Mouse (Mus musculus): ENCODE data around the gene BC051142. TPM values are rescaled to one million over a fixed set of nuclear protein-coding genes. Genes with fewer than 3 reads are reported as not detected.

The BC051142 gene
- polyA plus RNA-seq, 1 experiment from 2014 or later = not detected

- H3K9ac ChIP-seq (ENCODE audit: low read length) = no peak overlapping the region
- H3K27me3 ChIP-seq (ENCODE audit: control insufficient read depth, insufficient read depth, low read length) = no peaks in the 10 kb centered on the region
- no peak overlapping the region for H3K4me2 ChIP-seq (ENCODE audit: low read depth, low read length)
- no peaks in the 10 kb centered on the region for H3K9me3 ChIP-seq (replicated peaks; ENCODE audit: control insufficient read depth, low read length)
- H3K27ac ChIP-seq (ENCODE audit: low read length) = no peak overlapping the region
- no peaks in the 10 kb centered on the region for H3K4me1 ChIP-seq (ENCODE audit: control insufficient read depth, insufficient read depth, low read length)
- no peak for ATAC-seq (replicated peaks; ENCODE audit: extremely low read depth, insufficient read depth, low FRiP score)
- H3K36me3 ChIP-seq (ENCODE audit: control insufficient read depth, insufficient read depth) = no peaks in the 10 kb centered on the region
- H3K4me3 ChIP-seq (ENCODE audit: low read length) = no peak overlapping the region
These were observed 109.0 kb downstream of the BC051142 start for GRCm38 (mm10) chr17:34507591-34507990.

Other genes starting within 250 kb of the BC051142 start
- 2.3 and 4.0 TPM in 2 replicates for gene H2-DMb1, start 245.7 kb upstream of the BC051142 start, polyA plus RNA-seq (2015; fragmentation: Nextera tagmentation; extraction: Ambion mirVana)
- gene Tap1, start 211.3 kb upstream of the BC051142 start, polyA plus RNA-seq (2015; fragmentation: Nextera tagmentation; extraction: Ambion mirVana) = 5.7 and 11.1 TPM in 2 replicates
- gene Psmb9, start 211.1 kb upstream of the BC051142 start, polyA plus RNA-seq (2015; fragmentation: Nextera tagmentation; extraction: Ambion mirVana) = 15.0 and 32.2 TPM in 2 replicates
- 31.8 and 87.6 TPM in 2 replicates for gene Psmb8, start 201.1 kb upstream of the BC051142 start, polyA plus RNA-seq (2015; fragmentation: Nextera tagmentation; extraction: Ambion mirVana)
- gene Tap2, start 195.3 kb upstream of the BC051142 start, polyA plus RNA-seq (2015; fragmentation: Nextera tagmentation; extraction: Ambion mirVana) = 10.9 and 21.4 TPM in 2 replicates
- 0.17 and 0.24 TPM in 2 replicates for gene H2-Ob, start 159.9 kb upstream of the BC051142 start, polyA plus RNA-seq (2015; fragmentation: Nextera tagmentation; extraction: Ambion mirVana)
- 79.1 and 172 TPM in 2 replicates for gene H2-Ab1, start 141.1 kb upstream of the BC051142 start, polyA plus RNA-seq (2015; fragmentation: Nextera tagmentation; extraction: Ambion mirVana)
- gene H2-Aa, start 111.0 kb upstream of the BC051142 start, polyA plus RNA-seq (2015; fragmentation: Nextera tagmentation; extraction: Ambion mirVana) = 35.2 and 72.7 TPM in 2 replicates
- 20.8 and 54.0 TPM in 2 replicates for gene H2-Eb1, start 93.0 kb upstream of the BC051142 start, polyA plus RNA-seq (2015; fragmentation: Nextera tagmentation; extraction: Ambion mirVana)
- gene H2-Eb2, start 73.2 kb upstream of the BC051142 start, polyA plus RNA-seq (2015; fragmentation: Nextera tagmentation; extraction: Ambion mirVana) = 0.11 and 0.42 TPM in 2 replicates
- gene Btnl2, start 44.0 kb upstream of the BC051142 start, polyA plus RNA-seq (2015; fragmentation: Nextera tagmentation; extraction: Ambion mirVana) = 0.09 TPM in 1 of 2 replicates, not detected in the other
- 0.18 TPM in 1 of 2 replicates, not detected in the other for gene Btnl1, start 21.7 kb upstream of the BC051142 start, polyA plus RNA-seq (2015; fragmentation: Nextera tagmentation; extraction: Ambion mirVana)
- gene Btnl4, start 78.5 kb downstream of the BC051142 start, polyA plus RNA-seq (2015; fragmentation: Nextera tagmentation; extraction: Ambion mirVana) = 0.08 TPM in 1 of 2 replicates, not detected in the other
- 0.26 TPM in 1 of 2 replicates, not detected in the other for gene Btnl6, start 118.5 kb downstream of the BC051142 start, polyA plus RNA-seq (2015; fragmentation: Nextera tagmentation; extraction: Ambion mirVana)
- 4.8 and 9.0 TPM in 2 replicates for gene Notch4, start 165.4 kb downstream of the BC051142 start, polyA plus RNA-seq (2015; fragmentation: Nextera tagmentation; extraction: Ambion mirVana)
- 11.3 and 18.5 TPM in 2 replicates for gene Gpsm3, start 191.0 kb downstream of the BC051142 start, polyA plus RNA-seq (2015; fragmentation: Nextera tagmentation; extraction: Ambion mirVana)
- 4.8 and 5.4 TPM in 2 replicates for gene Pbx2, start 192.4 kb downstream of the BC051142 start, polyA plus RNA-seq (2015; fragmentation: Nextera tagmentation; extraction: Ambion mirVana)
- 4.7 and 34.7 TPM in 2 replicates for gene Ager, start 199.0 kb downstream of the BC051142 start, polyA plus RNA-seq (2015; fragmentation: Nextera tagmentation; extraction: Ambion mirVana)
- 113 and 114 TPM in 2 replicates for gene Rnf5, start 204.9 kb downstream of the BC051142 start, polyA plus RNA-seq (2015; fragmentation: Nextera tagmentation; extraction: Ambion mirVana)
- gene Agpat1, start 205.4 kb downstream of the BC051142 start, polyA plus RNA-seq (2015; fragmentation: Nextera tagmentation; extraction: Ambion mirVana) = 47.9 and 53.5 TPM in 2 replicates
- 1.8 and 2.0 TPM in 2 replicates for gene Egfl8, start 217.2 kb downstream of the BC051142 start, polyA plus RNA-seq (2015; fragmentation: Nextera tagmentation; extraction: Ambion mirVana)
- gene Ppt2, start 229.7 kb downstream of the BC051142 start, polyA plus RNA-seq (2015; fragmentation: Nextera tagmentation; extraction: Ambion mirVana) = 26.7 and 27.3 TPM in 2 replicates
- 0.64 and 2.1 TPM in 2 replicates for gene Prrt1, start 230.7 kb downstream of the BC051142 start, polyA plus RNA-seq (2015; fragmentation: Nextera tagmentation; extraction: Ambion mirVana)
- 11.7 and 12.3 TPM in 2 replicates for gene Fkbpl, start 245.9 kb downstream of the BC051142 start, polyA plus RNA-seq (2015; fragmentation: Nextera tagmentation; extraction: Ambion mirVana)
- gene Atf6b, start 248.3 kb downstream of the BC051142 start, polyA plus RNA-seq (2015; fragmentation: Nextera tagmentation; extraction: Ambion mirVana) = 45.7 and 46.7 TPM in 2 replicates